Mouse (Mus musculus) liver, embryonic 11.5 days (tissue): ENCODE results near the gene Ppil1. TPM values are rescaled to one million over a fixed set of nuclear protein-coding genes. Genes with fewer than 3 reads are reported as not detected.

Experiments used
- ATAC-seq: fragments of 200-750 bp; cut with Nextera tagmentation; replicated peaks from 2 replicates; pipeline ENCODE4 v1.8.0; 2017; ENCODE audit warnings: moderate number of reproducible peaks, mild to moderate bottlenecking, moderate TSS enrichment, moderate library complexity; ENCODE audit not compliant: low FRiP score
- DNase-seq: peaks from one replicate; pipeline ENCODE4 v3.0.0-alpha.2; 2017; ENCODE audit warnings: low spot score
- H3K27ac ChIP-seq: fragments of 300-500 bp; sonication (generic); 2 replicates; pipeline ENCODE4 v1.5.1; 2014; ENCODE audit warnings: mild to moderate bottlenecking, low read depth, low read length, control low read depth
- H3K27me3 ChIP-seq: fragments of 300-500 bp; sonication (generic); replicated peaks from 2 replicates; pipeline ENCODE4 v1.6.1; 2014; ENCODE audit warnings: low read length, mixed read lengths; ENCODE audit not compliant: control insufficient read depth, insufficient read depth
- H3K36me3 ChIP-seq: fragments of 300-500 bp; sonication (generic); 2 replicates; pipeline ENCODE4 v1.6.1; 2014; ENCODE audit warnings: mild to moderate bottlenecking, low read length, moderate library complexity, mixed read lengths; ENCODE audit not compliant: control insufficient read depth, insufficient read depth
- H3K4me1 ChIP-seq: fragments of 300-500 bp; sonication (generic); replicated peaks from 2 replicates; pipeline ENCODE4 v1.6.1; 2014; ENCODE audit warnings: low read length, mixed read lengths; ENCODE audit not compliant: control insufficient read depth, insufficient read depth
- H3K4me2 ChIP-seq: fragments of 300-500 bp; sonication (generic); 2 replicates; pipeline ENCODE4 v1.6.1; 2014; ENCODE audit warnings: mild to moderate bottlenecking, control low read depth, moderate library complexity
- H3K4me3 ChIP-seq: fragments of 300-500 bp; sonication (generic); 2 replicates; pipeline ENCODE4 v1.5.1; 2014; ENCODE audit warnings: low read depth, low read length, control low read depth
- H3K9ac ChIP-seq: fragments of 300-500 bp; sonication (generic); 2 replicates; pipeline ENCODE4 v1.6.1; 2014; ENCODE audit warnings: low read depth, low read length, control low read depth
- H3K9me3 ChIP-seq: fragments of 300-500 bp; sonication (generic); 2 replicates; pipeline ENCODE4 v1.6.1; 2016; ENCODE audit warnings: low read length, inconsistent platforms, mixed read lengths; ENCODE audit not compliant: control insufficient read depth
- WGBS: fragments of 180-500 bp; shearing (Covaris S2); extraction: QIAGEN DNeasy Blood & Tissue Kit; methylation state at CpG from one replicate; pipeline ENCODE4 v1.1.7; 2014; 5-methylcytosine and 5-hydroxymethylcytosine counted together
- polyA plus RNA-seq: library from polyadenylated mRNA; unstranded; fragments of >200 nt; fragmentation: Nextera tagmentation; extraction: Ambion mirVana; gene quantifications from 2 replicates; pipeline ENCODE4 v1.2.1, GENCODE M21; 2014

Ppil1 gene
- polyA plus RNA-seq, 1 experiment from 2014 or later, result 200 TPM

GRCm38 (mm10) chr17:29214193-29214456, 49.9 kb downstream of the Ppil1 start:
- H3K9ac ChIP-seq, result no peak overlapping the region
- H3K9me3 ChIP-seq, result no peaks in the 10 kb centered on the region

GRCm38 (mm10) chr17:29213381-29214192, 50.4 kb downstream of the Ppil1 start:
- Histone ChIP-seq H3K36me3 (no peaks in the 10 kb centered on the region), H3K9me3 (no peaks in the 10 kb centered on the region), H3K27ac (no peak overlapping the region), H3K9ac (no peak overlapping the region), H3K4me3 (no peak overlapping the region), H3K27me3 (no peaks in the 10 kb centered on the region; the same call in 1 of the 2 replicates), H3K4me2 (no peak overlapping the region), H3K4me1 (no peaks in the 10 kb centered on the region)
- 45% methylated on average over 12 of the region's 12 CpGs for WGBS
- DNase-seq (no peak), ATAC-seq (no peak)

More at GRCm38 (mm10) chr17:29214193-29214456, 49.9 kb downstream of the Ppil1 start:
- no peak overlapping the region for H3K4me3 ChIP-seq
- DNase-seq (no peak), ATAC-seq (no peak)
- H3K4me1 ChIP-seq, result no peaks in the 10 kb centered on the region
- H3K36me3 ChIP-seq, result no peaks in the 10 kb centered on the region
- WGBS, result 73% methylated on average over 4 of the region's 4 CpGs
- no peaks in the 10 kb centered on the region; the same call in 1 of the 2 replicates for H3K27me3 ChIP-seq
- H3K27ac ChIP-seq, result no peak overlapping the region
- H3K4me2 ChIP-seq, result no peak overlapping the region

- H3K9me3 ChIP-seq, result no peaks in the 10 kb centered on the region
- ATAC-seq (no peak), DNase-seq (no peak)
- 40% methylated on average over 7 of the region's 7 CpGs for WGBS
- H3K4me1 ChIP-seq, result no peaks in the 10 kb centered on the region
- no peak overlapping the region for H3K9ac ChIP-seq
- H3K27ac ChIP-seq, result no peak overlapping the region
- no peaks in the 10 kb centered on the region; the same call in 1 of the 2 replicates for H3K27me3 ChIP-seq
- H3K4me3 ChIP-seq, result no peak overlapping the region
- no peaks in the 10 kb centered on the region for H3K36me3 ChIP-seq
- no peak overlapping the region for H3K4me2 ChIP-seq
Observed at GRCm38 (mm10) chr17:29211836-29212235, 52.1 kb downstream of the Ppil1 start.

GRCm38 (mm10) chr17:29210037-29210436, 53.9 kb downstream of the Ppil1 start:
- Histone ChIP-seq H3K4me2 (no peak overlapping the region), H3K36me3 (no peaks in the 10 kb centered on the region), H3K4me1 (no peaks in the 10 kb centered on the region), H3K27ac (no peak overlapping the region), H3K9me3 (no peaks in the 10 kb centered on the region), H3K9ac (no peak overlapping the region), H3K27me3 (no peaks in the 10 kb centered on the region; the same call in 1 of the 2 replicates), H3K4me3 (no peak overlapping the region)
- WGBS, result 89% methylated on average over 3 of the region's 3 CpGs
- ATAC-seq (no peak), DNase-seq (no peak)

GRCm38 (mm10) chr17:29206052-29206451, 57.9 kb downstream of the Ppil1 start:
- H3K27ac ChIP-seq, result no peak overlapping the region
- no peaks in the 10 kb centered on the region for H3K36me3 ChIP-seq
- DNase-seq (no peak), ATAC-seq (no peak)
- no peaks in the 10 kb centered on the region for H3K4me1 ChIP-seq
- no peaks in the 10 kb centered on the region for H3K9me3 ChIP-seq
- no peak overlapping the region for H3K9ac ChIP-seq
- H3K4me2 ChIP-seq, result no peak overlapping the region
- no peak overlapping the region for H3K4me3 ChIP-seq
- WGBS, result 82% methylated on average over 7 of the region's 7 CpGs
- H3K27me3 ChIP-seq, result no peaks in the 10 kb centered on the region; the same call in 1 of the 2 replicates

- WGBS, result 82% methylated on average over 6 of the region's 6 CpGs
- H3K36me3 ChIP-seq, result no peaks in the 10 kb centered on the region
Observed at GRCm38 (mm10) chr17:29202604-29203003, 61.4 kb downstream of the Ppil1 start.

More at GRCm38 (mm10) chr17:29202604-29203003, 61.4 kb downstream of the Ppil1 start:
- no peaks in the 10 kb centered on the region; the same call in 1 of the 2 replicates for H3K27me3 ChIP-seq
- no peak for DNase-seq
- no peaks in the 10 kb centered on the region for H3K4me1 ChIP-seq
- no peak for ATAC-seq
- no peak overlapping the region for H3K4me3 ChIP-seq
- no peak overlapping the region for H3K9ac ChIP-seq
- H3K9me3 ChIP-seq, result no peaks in the 10 kb centered on the region
- H3K27ac ChIP-seq, result no peak overlapping the region
- no peak overlapping the region for H3K4me2 ChIP-seq

Other genes with a start within 250 kb of the Ppil1 start
- 532 and 579 TPM in 2 replicates for gene Srsf3, start 231.6 kb downstream of the Ppil1 start, polyA plus RNA-seq
- 12.2 and 13.8 TPM in 2 replicates for gene Cdkn1a, start 173.2 kb downstream of the Ppil1 start, polyA plus RNA-seq
- 4.4 TPM in 2 replicates for gene Rab44, start 150.0 kb downstream of the Ppil1 start, polyA plus RNA-seq
- gene Cpne5, start 26.0 kb downstream of the Ppil1 start, polyA plus RNA-seq, result 0.93 and 1.1 TPM in 2 replicates
- 70.9 and 72.7 TPM in 2 replicates for gene BC004004, start 4.6 kb upstream of the Ppil1 start, polyA plus RNA-seq
- 0.32 and 0.51 TPM in 2 replicates for gene Pi16, start 53.5 kb upstream of the Ppil1 start, polyA plus RNA-seq
- gene Mtch1, start 83.7 kb upstream of the Ppil1 start, polyA plus RNA-seq, result 147 and 149 TPM in 2 replicates
- 6.0 and 6.7 TPM in 2 replicates for gene Fgd2, start 96.7 kb upstream of the Ppil1 start, polyA plus RNA-seq
- 41.6 and 47.0 TPM in 2 replicates for gene Pim1, start 226.6 kb upstream of the Ppil1 start, polyA plus RNA-seq